Mouse (Mus musculus) gastrocnemius, postnatal 14 days (tissue): ENCODE results near the gene Man2a1. TPM values are rescaled to one million over a fixed set of nuclear protein-coding genes. Genes with fewer than 3 reads are reported as not detected.

Experiments used
- DNase-seq: peaks from one replicate; pipeline ENCODE4 v3.0.0; 2021; ENCODE audit warnings: mixed read lengths
- intact Hi-C: fragments of 180-260 bp; cut with DNase I; formaldehyde crosslinking; loops from one replicate; pipeline ENCODE4 v1.15.1; 2025; ENCODE audit warnings: low total_unique reads
- long read RNA-seq, 2 experiments: library from polyadenylated mRNA; stranded (forward); transcript quantifications; one replicate each; pipeline ENCODE4 v2.0.0; 2021
- total RNA-seq, 2 experiments: library from RNA; stranded (reverse); gene quantifications; 2 replicates each; pipeline ENCODE4 v1.2.3; 2021

Man2a1 gene
- total RNA-seq = 10 to 100 TPM; 17.2 to 20.3 TPM
- long read RNA-seq, experiment 1, partial matches to known transcripts = 0 of 2 reads
- long read RNA-seq, experiment 1, other reads (novel, unspliced or antisense) = 2 of 2 reads
- long read RNA-seq, experiment 2, partial matches to known transcripts = 0 of 1 reads
- long read RNA-seq, experiment 2, other reads (novel, unspliced or antisense) = 1 of 1 reads

DNA sequence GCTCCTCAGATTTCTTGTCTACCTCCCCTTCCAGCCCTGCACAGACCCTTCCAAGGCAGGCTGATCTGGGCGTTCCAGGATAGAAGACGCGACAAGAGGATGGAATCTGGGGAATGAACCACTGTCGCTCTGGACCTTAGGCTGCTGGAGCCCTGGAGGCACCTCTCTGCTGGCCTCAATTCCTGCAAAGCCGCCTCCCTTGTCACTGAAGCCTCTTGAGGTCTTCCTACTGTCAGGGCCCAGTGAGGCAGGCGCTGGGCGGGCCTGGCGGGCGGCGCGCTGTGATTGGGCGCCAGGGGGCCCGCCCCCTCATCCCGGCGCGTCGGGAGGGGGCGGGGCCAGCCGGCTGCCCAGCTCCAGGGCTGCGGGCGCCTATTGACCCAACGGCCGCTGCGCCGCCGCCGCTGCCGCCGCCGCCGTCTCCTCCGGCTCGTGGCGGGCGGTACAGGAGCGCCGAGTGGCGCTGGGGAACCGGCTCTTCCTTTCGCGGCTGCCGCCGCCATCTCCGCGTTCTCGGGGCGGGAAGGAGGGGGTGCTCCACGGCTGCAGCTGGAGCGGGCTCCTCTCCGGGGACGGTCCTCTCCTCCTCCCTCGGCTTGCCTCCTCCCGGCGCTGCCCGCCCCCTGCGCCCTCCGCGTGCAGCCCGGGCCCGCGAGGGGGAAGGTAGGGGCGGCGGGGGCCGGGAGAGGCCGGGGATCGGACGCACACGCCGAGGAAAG lies at the start of gene Man2a1:
Man2a1 (plus strand) TSS at position 365 of the 719 bp plus-strand sequence.
- DNase-seq = peak; percentile 90
- intact Hi-C loops = no loop called here

DNA sequence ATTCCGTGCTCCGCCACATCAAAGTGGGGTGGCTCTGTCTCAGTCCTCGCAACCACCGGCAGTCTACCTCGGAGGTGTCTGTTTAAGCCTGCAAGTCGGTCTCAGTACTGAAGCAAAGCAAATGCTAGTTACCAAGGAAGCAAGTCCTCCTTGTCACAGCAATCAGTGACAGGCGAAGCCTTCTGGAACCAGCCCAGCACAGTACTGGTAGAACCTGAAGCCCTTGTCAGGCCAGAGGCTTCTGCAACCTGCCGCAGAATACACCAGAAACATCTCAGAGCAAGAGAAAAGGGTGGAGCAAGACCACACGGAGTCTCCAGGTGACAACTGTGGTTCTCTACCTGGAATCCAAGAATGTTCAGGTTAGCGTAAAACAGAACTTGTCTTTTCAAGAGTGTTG lies 47.2 kb upstream of the Man2a1 start:
- DNase-seq = no peak
- intact Hi-C loops = no loop called here

DNA sequence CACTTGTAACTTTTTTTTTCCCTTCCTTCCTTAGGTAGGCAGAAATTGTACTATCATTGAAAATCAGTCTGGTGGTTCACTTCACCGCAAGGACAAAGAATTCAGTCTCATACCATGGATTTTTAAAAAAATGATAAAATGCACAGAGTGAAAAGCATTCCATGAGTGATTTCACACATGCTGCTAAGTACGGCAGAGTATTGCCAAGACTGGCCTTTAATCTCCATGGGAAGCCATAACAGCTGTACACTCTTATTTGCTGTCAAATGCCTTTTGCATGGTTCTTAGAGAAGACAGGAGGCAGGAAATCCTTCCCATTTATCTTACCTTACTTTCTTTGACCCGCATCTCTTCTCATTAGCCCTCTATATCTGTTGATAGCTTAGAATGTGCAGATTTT lies 45.6 kb upstream of the Man2a1 start:
- no peak for DNase-seq
- intact Hi-C loops = no loop called here

DNA sequence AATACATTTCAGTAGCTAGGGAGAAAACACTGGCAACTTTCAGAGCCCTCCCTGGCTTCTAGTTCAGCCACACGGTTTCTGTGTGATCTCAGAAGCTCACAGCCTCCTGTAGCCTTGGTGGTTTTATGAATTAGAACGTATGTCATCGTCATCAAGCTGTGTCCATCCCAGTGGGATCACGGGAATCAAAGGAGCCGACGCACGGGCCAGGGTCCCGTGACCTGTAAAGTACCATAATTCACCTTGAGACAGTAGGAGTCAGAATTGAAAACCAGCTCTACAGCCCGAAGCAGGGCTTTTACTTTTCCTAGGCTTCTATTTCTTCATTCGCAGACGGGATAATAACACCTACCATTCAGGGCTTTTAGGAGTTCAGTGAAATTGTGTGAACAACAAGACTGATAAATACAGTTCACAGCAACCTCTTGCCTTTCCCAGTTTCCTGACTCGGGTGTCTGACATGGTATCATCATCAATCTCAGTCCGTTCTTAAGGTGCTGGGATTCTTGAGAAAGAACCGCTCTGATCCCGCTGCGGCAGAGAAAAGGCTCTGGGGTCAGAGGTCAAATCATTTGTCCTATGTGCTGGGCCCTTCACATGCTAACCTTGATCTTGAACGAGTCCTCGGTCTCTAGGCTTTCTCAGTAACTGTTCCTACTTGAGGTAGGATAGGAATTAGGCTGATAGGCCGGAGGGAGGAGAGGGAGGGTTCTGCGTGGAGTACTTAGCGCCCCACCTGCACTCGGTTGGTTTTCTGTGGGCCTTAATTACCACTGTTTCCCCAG lies 43.7 kb upstream of the Man2a1 start:
- no peak for DNase-seq
- intact Hi-C loops = no loop called here

DNA sequence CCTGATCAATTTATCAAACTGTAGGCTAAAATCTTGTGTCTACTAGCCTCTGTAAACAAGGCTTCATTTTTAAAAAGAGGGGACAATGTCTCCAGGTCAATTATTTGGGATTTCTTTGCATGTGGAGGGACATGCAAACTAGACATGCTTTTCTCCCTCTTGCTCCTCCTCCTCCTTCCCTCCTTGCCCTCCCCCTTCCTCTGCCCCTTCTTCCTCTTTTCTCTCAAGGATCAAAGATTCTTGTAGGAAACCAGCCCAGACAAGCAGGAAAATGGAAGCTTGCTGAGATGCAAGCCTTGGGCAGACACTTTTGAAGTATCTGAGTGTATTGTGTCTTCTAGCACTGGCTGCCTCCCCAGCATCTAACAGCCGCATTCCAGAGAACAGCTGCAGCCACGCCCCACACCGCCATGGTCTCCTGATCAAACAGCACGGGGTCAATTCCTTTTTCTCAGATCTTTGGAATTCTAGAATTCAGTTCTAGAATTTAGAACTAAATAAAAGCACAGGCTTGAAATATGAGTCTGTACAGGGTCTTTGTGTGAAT lies 41.5 kb upstream of the Man2a1 start:
- peak; percentile 32 for DNase-seq
- intact Hi-C loops = no loop called here

DNA sequence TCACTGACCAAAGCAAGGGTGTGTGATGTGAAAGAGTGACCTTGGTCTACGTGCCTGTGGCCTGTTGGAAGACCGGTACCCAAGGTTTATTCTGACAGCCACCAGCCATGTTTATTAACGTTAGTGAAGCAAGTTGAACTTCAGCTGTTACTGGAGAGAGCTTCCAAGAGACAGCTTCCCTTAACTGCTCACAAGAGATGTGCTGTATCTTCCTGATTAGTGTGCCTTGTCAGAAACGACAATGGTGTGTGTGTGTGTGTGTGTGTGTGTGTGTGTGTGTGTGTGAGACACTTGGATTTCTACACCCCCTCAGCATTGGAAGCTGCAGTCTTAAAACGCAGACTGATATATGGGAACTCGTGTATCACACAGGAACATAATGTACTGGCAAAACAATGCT lies 34.1 kb upstream of the Man2a1 start:
- intact Hi-C loops = no loop called here
- DNase-seq = no peak

DNA sequence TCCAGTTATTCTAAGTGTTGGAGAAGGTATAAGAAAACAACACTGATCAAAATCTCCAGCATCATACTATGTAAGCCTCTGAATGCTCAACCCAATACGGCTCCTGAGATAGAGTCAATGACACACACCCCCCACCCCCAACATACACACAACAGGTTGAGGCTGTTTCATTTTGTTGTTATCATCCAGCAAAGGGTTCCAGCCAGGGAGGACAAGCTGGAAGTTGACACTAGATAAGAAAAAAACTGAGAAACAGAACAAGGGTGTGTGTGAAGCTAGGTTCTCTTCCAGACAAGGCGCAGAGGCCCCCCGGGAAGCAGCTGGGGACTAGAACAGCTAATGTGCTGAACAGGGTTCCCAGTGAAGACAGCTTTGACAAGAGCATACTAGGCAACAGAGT lies 33.0 kb upstream of the Man2a1 start:
- intact Hi-C loops = no loop called here
- DNase-seq = no peak

DNA sequence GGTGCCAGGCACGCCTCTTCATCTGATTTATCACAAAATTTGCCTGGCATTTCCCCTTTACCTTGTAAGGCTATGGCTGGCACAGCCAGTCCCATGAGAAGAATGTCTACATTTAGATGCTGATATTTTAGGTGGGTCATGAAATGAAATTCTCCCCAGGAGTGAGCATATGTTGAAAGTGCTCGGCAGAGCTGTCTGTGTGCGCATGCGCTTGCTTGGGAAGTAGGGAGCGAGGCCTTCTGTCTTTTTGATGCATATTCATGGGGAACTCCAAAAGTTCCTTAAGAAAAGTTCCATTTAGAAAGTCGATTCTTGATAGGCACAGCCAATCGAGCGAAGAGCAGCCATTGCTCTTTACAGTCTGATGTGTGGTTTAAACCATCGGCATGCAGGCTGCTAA lies 26.6 kb upstream of the Man2a1 start:
- intact Hi-C loops = no loop called here
- DNase-seq = no peak

DNA sequence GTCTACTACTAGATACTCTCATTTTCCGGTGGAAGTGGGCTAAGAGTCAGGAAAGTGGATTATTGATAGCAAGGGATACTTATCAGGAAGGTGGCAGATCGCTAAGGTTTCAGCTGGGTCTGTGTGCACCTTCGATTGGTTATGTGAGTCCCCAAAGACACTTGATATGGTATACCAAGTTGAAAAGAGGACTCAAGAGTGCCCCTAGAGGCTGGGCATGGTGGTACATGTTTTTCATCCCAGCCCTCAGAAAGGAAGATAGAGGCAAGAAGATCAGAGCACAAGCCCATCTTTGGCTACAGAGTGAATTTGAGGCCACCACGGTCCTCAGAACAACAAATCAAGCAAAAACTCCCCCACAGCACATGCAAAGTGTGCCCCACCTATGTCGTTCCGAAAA lies 25.3 kb upstream of the Man2a1 start:
- intact Hi-C loops = no loop called here
- DNase-seq = no peak

DNA sequence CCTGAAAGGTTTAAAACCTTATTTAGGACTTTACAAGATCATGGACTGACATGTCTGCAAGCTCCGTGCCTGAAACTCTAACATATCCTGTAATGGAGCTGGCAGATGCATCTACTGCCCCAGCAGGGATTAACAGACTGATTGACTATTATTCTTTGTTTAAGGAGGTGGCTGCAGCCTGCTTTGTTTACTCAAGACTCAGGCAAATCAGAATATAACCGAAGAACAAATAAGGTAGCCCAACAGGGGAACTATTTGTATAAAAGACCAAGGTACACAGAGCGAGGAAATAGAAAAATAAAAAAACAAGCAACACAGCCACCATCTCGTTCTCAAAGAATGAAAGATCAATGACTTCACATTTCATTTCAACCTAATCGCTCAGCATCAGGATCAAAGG lies 23.1 kb upstream of the Man2a1 start:
- intact Hi-C loops = no loop called here
- DNase-seq = no peak

DNA sequence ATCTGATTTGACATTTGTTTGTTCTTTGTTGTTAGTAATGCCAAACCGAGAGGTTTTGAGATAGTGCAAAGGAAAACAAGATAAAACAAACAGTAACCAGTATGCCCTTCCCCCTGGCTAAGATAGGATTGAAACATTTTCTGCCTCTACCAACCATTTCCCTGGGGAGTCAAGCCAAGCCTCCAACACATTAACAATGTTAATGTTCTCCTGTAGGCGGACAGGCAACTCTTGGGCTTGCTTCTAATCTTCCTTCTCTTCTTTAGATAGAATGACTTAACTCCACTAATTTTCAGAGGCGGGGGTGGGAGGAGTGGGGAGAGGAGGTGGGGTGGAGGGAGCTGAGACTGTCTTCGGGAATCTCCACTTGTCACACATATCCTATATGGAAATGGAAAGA lies 22.2 kb upstream of the Man2a1 start:
- DNase-seq = no peak
- intact Hi-C loops = no loop called here

DNA sequence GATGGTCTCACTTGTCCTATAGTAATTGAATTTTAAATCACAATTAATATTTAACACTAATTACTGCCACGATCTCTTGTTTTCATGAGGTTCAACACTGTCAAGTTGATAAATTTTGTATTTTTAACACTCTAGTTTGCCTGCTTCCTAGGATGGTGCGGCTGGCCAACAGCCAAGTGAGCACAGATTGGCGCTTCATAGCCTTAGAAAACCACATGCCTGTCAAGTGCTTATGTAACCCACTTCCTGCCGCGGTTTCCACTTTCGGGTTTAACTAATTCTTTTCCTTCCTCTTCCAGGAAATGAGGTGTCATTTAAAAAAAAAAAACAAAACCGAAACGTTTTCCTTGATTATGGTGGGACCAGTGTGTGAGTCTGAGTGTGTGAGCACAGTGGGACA lies 20.8 kb upstream of the Man2a1 start:
- no peak for DNase-seq
- intact Hi-C loops = no loop called here

DNA sequence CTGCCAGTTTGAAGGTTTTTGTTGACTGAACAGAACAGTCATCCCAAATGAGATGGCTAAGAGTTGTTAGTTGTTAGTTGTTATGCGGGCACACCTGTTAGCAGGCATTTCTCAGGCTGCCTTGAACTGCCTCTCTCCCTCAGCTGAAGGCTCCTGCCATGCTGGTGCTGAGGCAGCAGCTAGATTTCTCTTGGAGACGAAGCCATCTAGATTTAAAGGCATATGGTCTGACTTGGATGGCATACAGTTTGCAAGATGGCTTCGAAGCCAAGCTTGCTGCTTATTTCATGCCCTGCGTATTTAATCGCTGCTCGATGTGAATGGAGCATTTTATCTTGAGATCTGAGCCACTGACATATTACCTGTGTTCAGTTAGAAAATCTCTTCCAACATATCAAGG lies 19.4 kb upstream of the Man2a1 start:
- DNase-seq = no peak
- intact Hi-C loops = no loop called here

DNA sequence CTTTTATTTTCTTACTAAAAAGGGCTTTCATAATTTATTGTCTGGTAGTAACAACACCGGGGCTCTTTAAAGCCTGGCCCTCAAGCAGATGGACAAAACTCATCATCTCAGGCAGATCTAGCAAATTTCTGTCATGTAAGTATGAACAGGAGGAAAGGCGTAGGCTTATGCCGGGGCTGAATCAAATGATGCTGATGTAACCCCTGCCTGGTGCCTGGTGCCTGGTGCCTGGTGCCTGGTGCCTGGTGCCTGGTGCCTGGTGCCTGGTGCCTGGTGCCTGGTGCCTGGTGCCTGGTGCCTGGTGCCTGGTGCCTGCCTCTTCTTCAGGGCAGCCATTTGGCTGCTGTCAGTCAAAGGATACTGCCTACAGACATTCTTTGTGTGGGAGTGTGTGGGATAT lies 18.6 kb upstream of the Man2a1 start:
- DNase-seq = no peak
- intact Hi-C loops = no loop called here

DNA sequence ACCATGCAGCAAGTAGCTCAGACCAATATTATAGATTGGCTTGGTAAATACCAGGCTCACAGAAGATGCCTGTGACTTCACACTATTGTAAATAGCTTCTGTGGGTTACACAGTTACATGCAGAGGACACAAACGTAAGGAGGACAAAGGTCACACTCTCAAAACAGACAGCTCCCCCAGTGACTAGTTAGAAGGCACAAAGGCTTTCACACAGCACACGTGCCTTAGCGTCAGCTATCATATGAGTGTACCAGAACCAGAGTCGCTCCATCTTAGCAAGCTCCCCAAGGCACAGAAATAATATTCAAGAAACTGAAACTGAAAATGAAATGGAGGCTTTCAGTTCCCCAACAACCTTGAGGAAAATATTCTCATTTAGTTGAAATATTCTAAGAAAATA lies 10.1 kb upstream of the Man2a1 start:
- intact Hi-C loops = no loop called here

DNA sequence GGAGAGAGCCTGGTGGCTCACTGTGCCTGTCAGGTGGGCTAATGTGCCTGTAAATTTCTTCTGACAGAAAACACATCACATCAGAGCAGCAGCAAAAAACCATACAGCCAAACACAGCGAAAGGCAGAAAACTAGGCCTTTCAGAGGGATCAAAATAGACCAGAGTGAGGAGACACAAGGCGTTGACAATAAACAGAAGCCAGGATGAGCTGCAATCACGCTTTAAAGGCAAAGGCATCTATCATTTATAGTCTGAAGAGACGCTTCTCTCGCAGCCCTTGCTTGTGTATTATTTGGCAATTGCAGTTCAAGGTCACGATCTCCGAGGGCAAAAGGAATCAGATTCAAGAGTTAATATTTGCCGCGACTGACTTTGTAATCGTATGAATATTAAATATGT lies 9.2 kb upstream of the Man2a1 start:
- intact Hi-C loops = no loop called here
- DNase-seq = no peak

More for the DNA sequence above, 10.1 kb upstream of the Man2a1 start:
- no peak for DNase-seq

DNA sequence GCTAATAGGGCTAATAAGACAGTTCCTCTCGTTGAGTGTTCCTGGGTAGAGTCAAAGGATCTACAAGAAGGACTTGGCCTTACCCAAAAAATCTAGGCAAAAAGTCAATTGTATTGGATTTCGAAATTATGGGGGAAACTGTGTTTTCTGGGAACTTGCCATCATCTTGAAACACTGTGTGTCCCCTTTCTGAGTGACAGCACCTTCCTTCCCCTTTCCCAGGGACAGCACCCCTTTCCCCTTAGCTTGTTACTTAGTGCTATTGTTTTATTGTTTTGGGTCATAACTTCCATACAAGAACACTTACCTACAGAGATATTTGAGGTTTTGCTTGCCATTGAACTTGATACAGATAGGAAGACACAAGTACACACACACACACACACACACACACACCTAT lies 8.2 kb upstream of the Man2a1 start:
- intact Hi-C loops = no loop called here
- no peak for DNase-seq

DNA sequence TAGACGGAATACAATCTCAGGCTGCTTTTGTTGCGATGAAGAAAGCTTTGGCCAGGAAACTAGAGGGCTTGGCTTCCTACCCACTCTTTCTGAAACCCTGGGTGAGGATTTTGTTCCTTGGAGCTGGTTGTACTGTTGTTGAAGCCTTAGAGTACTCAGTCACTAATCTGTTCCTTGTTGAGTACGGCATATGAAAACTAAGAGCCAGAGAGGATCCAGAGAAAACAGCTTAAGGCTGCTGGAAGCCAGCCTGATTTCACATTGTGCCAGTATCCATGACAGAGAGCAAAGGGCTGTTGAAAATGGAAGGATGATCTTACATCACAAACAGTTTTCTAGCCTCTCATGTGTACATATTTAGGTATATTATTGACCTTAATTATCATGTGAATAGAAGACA lies 7.7 kb upstream of the Man2a1 start:
- intact Hi-C loops = no loop called here
- DNase-seq = no peak

DNA sequence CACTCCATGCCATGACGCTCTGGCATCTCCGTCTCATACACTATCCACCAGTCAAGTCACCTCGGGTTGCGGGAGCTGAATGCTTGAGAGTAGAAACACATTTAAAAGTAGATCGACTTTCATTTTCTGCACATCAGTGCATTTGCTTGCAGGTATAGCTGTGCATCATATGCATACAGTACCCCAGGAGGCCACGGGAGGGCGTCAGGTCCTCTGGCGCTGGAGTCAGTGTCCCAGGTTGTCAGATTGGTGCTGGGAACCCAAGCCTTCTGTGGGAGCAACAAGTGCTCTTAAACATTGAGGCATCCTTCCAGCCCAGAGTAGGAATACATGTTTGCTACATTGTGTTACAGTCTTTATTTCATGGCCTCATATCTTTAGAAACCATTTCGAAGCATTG lies 2.8 kb upstream of the Man2a1 start:
- intact Hi-C loops = no loop called here

DNA sequence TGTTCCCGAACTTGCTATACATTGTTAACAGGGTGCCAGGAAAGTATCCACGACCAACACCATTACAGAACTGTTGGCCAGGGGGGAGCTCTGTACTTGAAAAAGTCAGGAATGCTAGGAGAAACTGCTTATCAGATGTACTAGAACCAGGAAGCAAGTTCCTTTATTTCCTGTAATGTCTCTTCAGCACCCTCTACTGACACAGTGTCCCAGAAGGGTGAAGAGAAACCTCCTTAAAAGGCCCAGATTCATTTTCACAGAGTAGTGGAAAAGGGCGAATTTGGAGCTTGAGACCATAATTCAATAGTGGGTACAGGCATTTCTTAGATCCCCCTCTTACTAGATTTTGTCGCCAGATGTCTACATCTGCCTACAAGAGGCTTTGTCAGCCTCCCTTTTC lies 620 bp upstream of the Man2a1 start:
- no peak for DNase-seq

More for the DNA sequence above, 2.8 kb upstream of the Man2a1 start:
- DNase-seq = no peak

More for the DNA sequence above, 620 bp upstream of the Man2a1 start:
- intact Hi-C loops = no loop called here
